Mouse (Mus musculus): ENCODE results near the gene Add2. TPM values are rescaled to one million over a fixed set of nuclear protein-coding genes. Genes with fewer than 3 reads are reported as not detected.

Gene Add2
- polyA plus RNA-seq, 1 experiment from 2014 or later = 66.5 TPM

GRCm38 (mm10) chr6:86053099-86053498, 24.6 kb downstream of the Add2 start:
- Histone ChIP-seq H3K4me1 (replicated peaks; ENCODE audit: control insufficient read depth, insufficient read depth, low read length) (peaks cover 23% of the 10 kb centered on the region), H3K27me3 (replicated peaks; ENCODE audit: control insufficient read depth, insufficient read depth, low read length) (no peaks in the 10 kb centered on the region), H3K36me3 (ENCODE audit: control insufficient read depth, insufficient read depth, low read length) (no peaks in the 10 kb centered on the region), H3K4me3 (ENCODE audit: low read depth, low read length) (no peak overlapping the region), H3K27ac (ENCODE audit: low read depth, low read length) (no peak overlapping the region), H3K9me3 (ENCODE audit: control insufficient read depth, low read length) (no peaks in the 10 kb centered on the region), H3K9ac (ENCODE audit: low read depth, low read length) (no peak overlapping the region; the same call in 1 of the 2 replicates), H3K4me2 (no peak overlapping the region)
- ATAC-seq (replicated peaks; ENCODE audit: low FRiP score) = no peak
- no peak for DNase-seq (ENCODE audit: low spot score)
- WGBS = 56% methylated on average over 4 of the region's 4 CpGs

GRCm38 (mm10) chr6:86053594-86053993, 25.1 kb downstream of the Add2 start:
- H3K36me3 ChIP-seq (ENCODE audit: control insufficient read depth, insufficient read depth, low read length) = no peaks in the 10 kb centered on the region
- H3K4me2 ChIP-seq = no peak overlapping the region
- WGBS = 33% methylated on average over 5 of the region's 5 CpGs
- ATAC-seq (replicated peaks; ENCODE audit: low FRiP score) (peak; percentile 72), DNase-seq (ENCODE audit: low spot score) (no peak)
- peaks cover 23% of the 10 kb centered on the region for H3K4me1 ChIP-seq (replicated peaks; ENCODE audit: control insufficient read depth, insufficient read depth, low read length)
- no peaks in the 10 kb centered on the region for H3K9me3 ChIP-seq (ENCODE audit: control insufficient read depth, low read length)
- H3K27me3 ChIP-seq (replicated peaks; ENCODE audit: control insufficient read depth, insufficient read depth, low read length) = no peaks in the 10 kb centered on the region
- no peak overlapping the region for H3K9ac ChIP-seq (ENCODE audit: low read depth, low read length)
- H3K27ac ChIP-seq (ENCODE audit: low read depth, low read length) = no peak overlapping the region
- no peak overlapping the region for H3K4me3 ChIP-seq (ENCODE audit: low read depth, low read length)

GRCm38 (mm10) chr6:86058475-86058874, 30.0 kb downstream of the Add2 start:
- no peak for DNase-seq (ENCODE audit: low spot score)
- Histone ChIP-seq H3K4me2 (no peak overlapping the region), H3K4me1 (replicated peaks; ENCODE audit: control insufficient read depth, insufficient read depth, low read length) (peaks cover 2% of the 10 kb centered on the region), H3K36me3 (ENCODE audit: control insufficient read depth, insufficient read depth, low read length) (no peaks in the 10 kb centered on the region), H3K27me3 (replicated peaks; ENCODE audit: control insufficient read depth, insufficient read depth, low read length) (0 out of 2 replicates have a peak, but pooled peaks cover 2% of the 10 kb centered on the region), H3K27ac (ENCODE audit: low read depth, low read length) (no peak overlapping the region), H3K4me3 (ENCODE audit: low read depth, low read length) (no peak overlapping the region), H3K9me3 (ENCODE audit: control insufficient read depth, low read length) (no peaks in the 10 kb centered on the region), H3K9ac (ENCODE audit: low read depth, low read length) (no peak overlapping the region)
- no peak for ATAC-seq (replicated peaks; ENCODE audit: low FRiP score)
- WGBS = 3% methylated on average over 1 of the region's 1 CpGs

- DNase-seq (ENCODE audit: low spot score) = no peak
- Histone ChIP-seq H3K27me3 (replicated peaks; ENCODE audit: control insufficient read depth, insufficient read depth, low read length) (0 out of 2 replicates have a peak, but pooled peaks cover 2% of the 10 kb centered on the region), H3K4me2 (no peak overlapping the region), H3K27ac (ENCODE audit: low read depth, low read length) (no peak overlapping the region), H3K4me1 (replicated peaks; ENCODE audit: control insufficient read depth, insufficient read depth, low read length) (no peaks in the 10 kb centered on the region), H3K9me3 (ENCODE audit: control insufficient read depth, low read length) (no peaks in the 10 kb centered on the region), H3K9ac (ENCODE audit: low read depth, low read length) (no peak overlapping the region), H3K4me3 (ENCODE audit: low read depth, low read length) (no peak overlapping the region), H3K36me3 (ENCODE audit: control insufficient read depth, insufficient read depth, low read length) (no peaks in the 10 kb centered on the region)
- WGBS = 28% methylated on average over 7 of the region's 7 CpGs
- no peak for ATAC-seq (replicated peaks; ENCODE audit: low FRiP score)
These were observed 30.8 kb downstream of the Add2 start for GRCm38 (mm10) chr6:86059151-86059853.

- WGBS = 85% methylated on average over 3 of the region's 3 CpGs
- H3K4me1 ChIP-seq (replicated peaks; ENCODE audit: control insufficient read depth, insufficient read depth, low read length) = no peaks in the 10 kb centered on the region
- no peak for ATAC-seq (replicated peaks; ENCODE audit: low FRiP score)
These were observed 31.7 kb downstream of the Add2 start for GRCm38 (mm10) chr6:86060170-86060569.

GRCm38 (mm10) chr6:86062226-86062625, 33.7 kb downstream of the Add2 start:
- no peak for ATAC-seq (replicated peaks; ENCODE audit: low FRiP score)
- no peaks in the 10 kb centered on the region for H3K4me1 ChIP-seq (replicated peaks; ENCODE audit: control insufficient read depth, insufficient read depth, low read length)
- H3K9ac ChIP-seq (ENCODE audit: low read depth, low read length) = no peak overlapping the region
- no peak overlapping the region for H3K27ac ChIP-seq (ENCODE audit: low read depth, low read length)
- H3K27me3 ChIP-seq (replicated peaks; ENCODE audit: control insufficient read depth, insufficient read depth, low read length) = peaks cover 6% of the 10 kb centered on the region
- 69% methylated on average over 5 of the region's 5 CpGs for WGBS
- no peak for DNase-seq (ENCODE audit: low spot score)
- H3K4me3 ChIP-seq (ENCODE audit: low read depth, low read length) = no peak overlapping the region
- H3K4me2 ChIP-seq = no peak overlapping the region
- H3K9me3 ChIP-seq (ENCODE audit: control insufficient read depth, low read length) = no peaks in the 10 kb centered on the region
- no peaks in the 10 kb centered on the region for H3K36me3 ChIP-seq (ENCODE audit: control insufficient read depth, insufficient read depth, low read length)

More at GRCm38 (mm10) chr6:86060170-86060569, 31.7 kb downstream of the Add2 start:
- Histone ChIP-seq H3K9me3 (ENCODE audit: control insufficient read depth, low read length) (no peaks in the 10 kb centered on the region), H3K27ac (ENCODE audit: low read depth, low read length) (no peak overlapping the region), H3K27me3 (replicated peaks; ENCODE audit: control insufficient read depth, insufficient read depth, low read length) (0 out of 2 replicates have a peak, but pooled peaks cover 2% of the 10 kb centered on the region), H3K36me3 (ENCODE audit: control insufficient read depth, insufficient read depth, low read length) (no peaks in the 10 kb centered on the region), H3K4me3 (ENCODE audit: low read depth, low read length) (no peak overlapping the region), H3K9ac (ENCODE audit: low read depth, low read length) (no peak overlapping the region), H3K4me2 (no peak overlapping the region)
- DNase-seq (ENCODE audit: low spot score) = no peak

GRCm38 (mm10) chr6:86062684-86063083, 34.2 kb downstream of the Add2 start:
- no peaks in the 10 kb centered on the region for H3K4me1 ChIP-seq (replicated peaks; ENCODE audit: control insufficient read depth, insufficient read depth, low read length)
- no peaks in the 10 kb centered on the region for H3K36me3 ChIP-seq (ENCODE audit: control insufficient read depth, insufficient read depth, low read length)
- no peak overlapping the region for H3K4me3 ChIP-seq (ENCODE audit: low read depth, low read length)
- no peaks in the 10 kb centered on the region for H3K9me3 ChIP-seq (ENCODE audit: control insufficient read depth, low read length)
- ATAC-seq (replicated peaks; ENCODE audit: low FRiP score) = no peak
- no peak for DNase-seq (ENCODE audit: low spot score)
- H3K4me2 ChIP-seq = no peak overlapping the region
- no peak overlapping the region for H3K27ac ChIP-seq (ENCODE audit: low read depth, low read length)
- H3K27me3 ChIP-seq (replicated peaks; ENCODE audit: control insufficient read depth, insufficient read depth, low read length) = peaks cover 6% of the 10 kb centered on the region
- no peak overlapping the region for H3K9ac ChIP-seq (ENCODE audit: low read depth, low read length)
- 94% methylated on average over 2 of the region's 2 CpGs for WGBS

GRCm38 (mm10) chr6:86064318-86065016, 36.0 kb downstream of the Add2 start:
- no peaks in the 10 kb centered on the region for H3K4me1 ChIP-seq (replicated peaks; ENCODE audit: control insufficient read depth, insufficient read depth, low read length)
- no peaks in the 10 kb centered on the region for H3K36me3 ChIP-seq (ENCODE audit: control insufficient read depth, insufficient read depth, low read length)
- H3K27me3 ChIP-seq (replicated peaks; ENCODE audit: control insufficient read depth, insufficient read depth, low read length) = peaks cover 6% of the 10 kb centered on the region
- no peak overlapping the region for H3K27ac ChIP-seq (ENCODE audit: low read depth, low read length)
- H3K9me3 ChIP-seq (ENCODE audit: control insufficient read depth, low read length) = no peaks in the 10 kb centered on the region
- no peak overlapping the region for H3K4me2 ChIP-seq
- no peak overlapping the region for H3K4me3 ChIP-seq (ENCODE audit: low read depth, low read length)
- no peak overlapping the region for H3K9ac ChIP-seq (ENCODE audit: low read depth, low read length)
- DNase-seq (ENCODE audit: low spot score) (no peak), ATAC-seq (replicated peaks; ENCODE audit: low FRiP score) (no peak)
- WGBS = 66% methylated on average over 6 of the region's 6 CpGs

All from liver, embryonic 11.5 days (tissue).